Mouse (Mus musculus) left cerebral cortex, adult 11 months (tissue): ENCODE measurements around the gene Dennd4b.
"Not testable (repeated sequence)": the region's sequence is repeated elsewhere in the genome, so short reads cannot be mapped to it uniquely, and the experiment has no call there.

Source experiments
- DNase-seq: peaks from one replicate; pipeline ENCODE4 v3.0.0; 2022; ENCODE audit warnings: low spot score

Dennd4b gene

GRCm38 (mm10) chr3:90253174-90253573, 11.8 kb upstream of the Dennd4b start:
- DNase-seq: not testable (repeated sequence)

GRCm38 (mm10) chr3:90253653-90254418, 11.1 kb upstream of the Dennd4b start, which contains the start of gene Crtc2:
Crtc2 (plus strand) TSS chr3:90254163.
- peak; percentile 97 for DNase-seq

- no peak for DNase-seq
Observed at GRCm38 (mm10) chr3:90254419-90255193, 10.4 kb upstream of the Dennd4b start.

GRCm38 (mm10) chr3:90255194-90255565, 9.8 kb upstream of the Dennd4b start:
- DNase-seq: no peak

- DNase-seq: no peak
Observed at GRCm38 (mm10) chr3:90255784-90256353, 9.1 kb upstream of the Dennd4b start.

GRCm38 (mm10) chr3:90256731-90257530, 8.1 kb upstream of the Dennd4b start:
- DNase-seq: no peak

- DNase-seq: no peak
Observed at GRCm38 (mm10) chr3:90258521-90258920, 6.5 kb upstream of the Dennd4b start.

- DNase-seq: no peak
Observed at GRCm38 (mm10) chr3:90263121-90263771, 1.7 kb upstream of the Dennd4b start.

GRCm38 (mm10) chr3:90264687-90265033, 325 bp upstream of the Dennd4b start:
- DNase-seq: no peak

- DNase-seq: no peak
Observed at GRCm38 (mm10) chr3:90265932-90266741, 1.2 kb downstream of the Dennd4b start.

GRCm38 (mm10) chr3:90266901-90267775, 2.2 kb downstream of the Dennd4b start:
- DNase-seq: no peak

- DNase-seq: no peak
Observed at GRCm38 (mm10) chr3:90268190-90268589, 3.2 kb downstream of the Dennd4b start.

- no peak for DNase-seq
Observed at GRCm38 (mm10) chr3:90268971-90269370, 4.0 kb downstream of the Dennd4b start.

GRCm38 (mm10) chr3:90270784-90271183, 5.8 kb downstream of the Dennd4b start:
- DNase-seq: no peak

- DNase-seq: no peak
Observed at GRCm38 (mm10) chr3:90272170-90272569, 7.2 kb downstream of the Dennd4b start.

- DNase-seq: no peak
Observed at GRCm38 (mm10) chr3:90273855-90274254, 8.9 kb downstream of the Dennd4b start.

- DNase-seq: no peak
Observed at GRCm38 (mm10) chr3:90275286-90275685, 10.3 kb downstream of the Dennd4b start.

- no peak for DNase-seq
Observed at GRCm38 (mm10) chr3:90276858-90277257, 11.9 kb downstream of the Dennd4b start.

GRCm38 (mm10) chr3:90277793-90278192, 12.8 kb downstream of the Dennd4b start:
- DNase-seq: no peak

- no peak for DNase-seq
Observed at GRCm38 (mm10) chr3:90278211-90278610, 13.2 kb downstream of the Dennd4b start.
